In genomic region chr5:34185051-34185580, GRCm38 (mm10) we compare ENCODE assay signal across 8 mouse cellular contexts. TPM values are rescaled to one million over a fixed set of nuclear protein-coding genes. Genes with fewer than 3 reads are reported as not detected.
A peak's percentile ranks its signal among the peaks of the same experiment; 100 is the strongest.
DNase-seq lines count a peak whose midpoint lies in the region; ATAC-seq and TF ChIP-seq lines count a peak whose summit lies in the region.
"Had no signal": no experiment of that assay in that cellular context is flagged by ENCODE, and none has a peak within 500 bp of the region (broad histone marks: within the 10 kb centered on the region; RNA-seq: fewer than 3 reads in every experiment).

No protein-coding gene starts in this region.

- ATAC-seq in hindbrain, embryonic 16.5 days, result no peak
- no peak for ATAC-seq in CD4-positive, CD25-positive, alpha-beta regulatory T cell, adult 4 months

- peak overlapping the region; percentile 81 for H3K4me2 ChIP-seq in hindbrain, embryonic 16.5 days (ENCODE audit: low read length)

- H3K4me1 ChIP-seq in kidney, adult 2 months (ENCODE audit: control insufficient read depth, insufficient read depth, low read length), result peaks cover 46% of the 10 kb centered on the region
- H3K4me1 ChIP-seq in brown adipose tissue, adult 24 weeks (ENCODE audit: control insufficient read depth, insufficient read depth, insufficient read length, low read length), result peaks cover 61% of the 10 kb centered on the region
- peaks cover 48% of the 10 kb centered on the region for H3K4me1 ChIP-seq in hindbrain, embryonic 16.5 days (ENCODE audit: control insufficient read depth, insufficient read depth, low read depth, low read length)
- H3K4me1 ChIP-seq in olfactory bulb, adult 2 months (ENCODE audit: control insufficient read depth, insufficient read depth, low read length), result peaks cover 55% of the 10 kb centered on the region

- no peaks in the 10 kb centered on the region for H3K9me3 ChIP-seq in hindbrain, embryonic 16.5 days (ENCODE audit: control insufficient read depth, low read length)
- H3K9me3 ChIP-seq: liver, embryonic 15.5 days had no signal

- 85% methylated on average over 1 of the region's 1 CpGs for WGBS in kidney, adult 2 months
- WGBS in hindbrain, embryonic 16.5 days, result 94% methylated on average over 1 of the region's 1 CpGs
- 78% methylated on average over 1 of the region's 1 CpGs for WGBS in olfactory bulb, adult 2 months

- H3K27me3 ChIP-seq in kidney, adult 2 months (replicated peaks; ENCODE audit: control insufficient read depth, insufficient read depth, low read length), result no peaks in the 10 kb centered on the region
- no peaks in the 10 kb centered on the region for H3K27me3 ChIP-seq in hindbrain, embryonic 16.5 days (replicated peaks; ENCODE audit: control insufficient read depth, insufficient read depth, low read length)
- H3K27me3 ChIP-seq: liver, embryonic 15.5 days had no signal

- no peak for DNase-seq in kidney, adult 2 months
- no peak for DNase-seq in kidney, adult 18-20 months
- DNase-seq in cerebellum, postnatal 25 days, result peak; percentile 14 to 17

- no peak for TF ChIP-seq POLR2A in kidney, adult 2 months (IDR thresholded peaks at IDR 0.05; ENCODE audit: low read depth, low read length)
- TF ChIP-seq POLR2A in olfactory bulb, adult 2 months (IDR thresholded peaks at IDR 0.05; ENCODE audit: insufficient read depth, low read depth, low read length), result no peak

- no peak for TF ChIP-seq CTCF in kidney, adult 2 months (conservative IDR thresholded peaks at IDR 0.05; ENCODE audit: insufficient read depth, insufficient read length, low read depth, low read length)
- TF ChIP-seq CTCF in olfactory bulb, adult 2 months (IDR thresholded peaks at IDR 0.05; ENCODE audit: insufficient read depth, low read depth, low read length), result no peak

- peak overlapping the region; percentile 17; the same call in 1 of the 2 replicates for H3K4me3 ChIP-seq in kidney, adult 2 months (ENCODE audit: insufficient read depth, low read depth, low read length)
- H3K4me3 ChIP-seq in brown adipose tissue, adult 24 weeks (ENCODE audit: insufficient read depth, low read depth, low read length), result peak overlapping the region; percentile 95
- no peak overlapping the region for H3K4me3 ChIP-seq in hindbrain, embryonic 16.5 days (ENCODE audit: low read length)
- H3K4me3 ChIP-seq in olfactory bulb, adult 2 months (ENCODE audit: insufficient read depth, low read depth, low read length), result 0 out of 2 replicates have a peak overlapping the region, but pooled peaks have one; percentile 85
- H3K4me3 ChIP-seq: liver, embryonic 15.5 days had no signal

- peak overlapping the region; percentile 40; the same call in 1 of the 2 replicates for H3K9ac ChIP-seq in hindbrain, embryonic 16.5 days (ENCODE audit: low read depth, low read length)
- H3K9ac ChIP-seq: liver, embryonic 15.5 days had no signal

- peak overlapping the region; percentile 76; the same call in 1 of the 2 replicates for H3K27ac ChIP-seq in kidney, adult 2 months (ENCODE audit: insufficient read depth, low read depth, low read length)
- peak overlapping the region; percentile 67; the same call in 1 of the 2 replicates for H3K27ac ChIP-seq in brown adipose tissue, adult 24 weeks (replicated peaks; ENCODE audit: low read depth, low read length)
- H3K27ac ChIP-seq in hindbrain, embryonic 16.5 days (ENCODE audit: low read depth, low read length), result no peak overlapping the region
- H3K27ac ChIP-seq in olfactory bulb, adult 2 months (ENCODE audit: insufficient read depth, low read depth, low read length), result no peak overlapping the region
- H3K27ac ChIP-seq: liver, embryonic 15.5 days had no signal

- no peaks in the 10 kb centered on the region for H3K36me3 ChIP-seq in kidney, adult 2 months (ENCODE audit: control insufficient read depth, insufficient read depth, low read length)
- peaks cover 9% of the 10 kb centered on the region for H3K36me3 ChIP-seq in hindbrain, embryonic 16.5 days (ENCODE audit: control insufficient read depth, insufficient read depth, low read length)

RNA-seq across cellular contexts. Expression of gene Mxd4, which starts 2.4 kb away (rescaled TPM):
- polyA plus RNA-seq in kidney, adult 2 months (2012; rRNA removed), result 143 and 164 TPM in 2 replicates
- polyA plus RNA-seq in brown adipose tissue, adult 24 weeks (2012; ENCODE audit: insufficient read depth, insufficient read length, missing spikeins), result 69.9 and 70.6 TPM in 2 replicates
- 31.0 and 33.9 TPM in 2 replicates for polyA plus RNA-seq in hindbrain, embryonic 16.5 days (2015; fragmentation: Nextera tagmentation; extraction: Ambion mirVana)
- 230 TPM in 1 of 2 replicates, not detected in the other for polyA plus RNA-seq in olfactory bulb, adult 2 months (2012; ENCODE audit: insufficient read depth, insufficient read length, low replicate concordance, missing spikeins)
- polyA plus RNA-seq in CD4-positive, CD25-positive, alpha-beta regulatory T cell, adult 4 months (2017; shearing (Covaris generic)), result 100 to 1,000 TPM; 128 to 166 TPM

RNA-seq across cellular contexts. Expression of gene Haus3, which starts 15.8 kb away (rescaled TPM):
- 0.34 and 0.64 TPM in 2 replicates for polyA plus RNA-seq in kidney, adult 2 months (2012; rRNA removed)
- 24.5 and 28.1 TPM in 2 replicates for polyA plus RNA-seq in brown adipose tissue, adult 24 weeks (2012; ENCODE audit: insufficient read depth, insufficient read length, missing spikeins)
- 13.8 and 14.2 TPM in 2 replicates for polyA plus RNA-seq in hindbrain, embryonic 16.5 days (2015; fragmentation: Nextera tagmentation; extraction: Ambion mirVana)
- not detected in 2 replicates for polyA plus RNA-seq in olfactory bulb, adult 2 months (2012; ENCODE audit: insufficient read depth, insufficient read length, low replicate concordance, missing spikeins)
- 10 to 100 TPM; 80.1 to 90.0 TPM for polyA plus RNA-seq in CD4-positive, CD25-positive, alpha-beta regulatory T cell, adult 4 months (2017; shearing (Covaris generic))

RNA-seq across cellular contexts. Expression of gene Poln, which starts 15.9 kb away (rescaled TPM):
- 1.3 and 1.8 TPM in 2 replicates for polyA plus RNA-seq in kidney, adult 2 months (2012; rRNA removed)
- 137 and 175 TPM in 2 replicates for polyA plus RNA-seq in brown adipose tissue, adult 24 weeks (2012; ENCODE audit: insufficient read depth, insufficient read length, missing spikeins)
- 0.20 and 0.52 TPM in 2 replicates for polyA plus RNA-seq in hindbrain, embryonic 16.5 days (2015; fragmentation: Nextera tagmentation; extraction: Ambion mirVana)
- polyA plus RNA-seq in olfactory bulb, adult 2 months (2012; ENCODE audit: insufficient read depth, insufficient read length, low replicate concordance, missing spikeins), result not detected in 2 replicates
- polyA plus RNA-seq in CD4-positive, CD25-positive, alpha-beta regulatory T cell, adult 4 months (2017; shearing (Covaris generic)), result 1 to 10 TPM in 1 of 2 experiments, under 1 TPM in 1; 0.77 to 3.5 TPM

Comparison
In these comparisons a context has a peak if more than half of its experiments do, and no peak if none do; other contexts are left out.
1. DNase-seq: peak in cerebellum, postnatal 25 days (2 of 2); none in kidney, adult 2 months (single experiment) and kidney, adult 18-20 months (single experiment).
2. H3K27ac ChIP-seq: peak in kidney, adult 2 months (single experiment) and brown adipose tissue, adult 24 weeks (single experiment); none in hindbrain, embryonic 16.5 days (single experiment) and olfactory bulb, adult 2 months (single experiment).
3. RNA of gene Poln, which starts 15.9 kb away (polyA plus RNA-seq): 137 to 175 TPM in brown adipose tissue, adult 24 weeks; 0.77 to 3.5 TPM in CD4-positive, CD25-positive, alpha-beta regulatory T cell, adult 4 months, 1.3 to 1.8 TPM in kidney, adult 2 months, 0.20 to 0.52 TPM in hindbrain, embryonic 16.5 days and not detected in olfactory bulb, adult 2 months; every median in the first group is over 10 times any median in the second.